Mouse (Mus musculus) natural killer cell, adult 2 months (primary cell): ENCODE measurements around the gene Agpat4.

ENCODE experiments used
- DNase-seq, 2 experiments: peaks; one replicate each; pipeline ENCODE4 v3.0.0; 2022; ENCODE audit warnings: low spot score in 2 of 2

Agpat4 gene

DNA sequence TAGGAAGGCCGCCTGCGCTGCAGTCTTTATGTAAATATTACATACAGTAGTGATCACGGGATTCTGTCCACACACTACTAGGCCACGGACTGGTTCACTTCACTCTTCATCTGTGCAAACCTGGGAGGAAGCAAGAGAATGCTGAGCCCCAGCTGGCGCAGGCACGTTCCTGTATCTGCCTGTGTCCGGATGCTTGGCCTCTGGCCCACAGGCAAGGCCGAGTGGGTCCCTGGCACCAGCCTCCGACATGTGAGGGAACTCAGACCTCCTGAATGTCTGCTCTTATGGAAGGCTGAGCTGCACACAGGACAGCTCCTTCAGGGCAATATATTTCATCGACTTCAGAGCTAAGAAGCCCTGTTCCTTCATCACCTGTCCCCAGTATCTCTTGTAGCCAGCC, 109.5 kb downstream of the Agpat4 start:
- DNase-seq = no peak

- no peak for DNase-seq
These were observed 110.0 kb downstream of the Agpat4 start for GRCm38 (mm10) chr17:12228471-12228870.

- DNase-seq = no peak
These were observed 111.3 kb downstream of the Agpat4 start for GRCm38 (mm10) chr17:12229756-12230155.

DNA sequence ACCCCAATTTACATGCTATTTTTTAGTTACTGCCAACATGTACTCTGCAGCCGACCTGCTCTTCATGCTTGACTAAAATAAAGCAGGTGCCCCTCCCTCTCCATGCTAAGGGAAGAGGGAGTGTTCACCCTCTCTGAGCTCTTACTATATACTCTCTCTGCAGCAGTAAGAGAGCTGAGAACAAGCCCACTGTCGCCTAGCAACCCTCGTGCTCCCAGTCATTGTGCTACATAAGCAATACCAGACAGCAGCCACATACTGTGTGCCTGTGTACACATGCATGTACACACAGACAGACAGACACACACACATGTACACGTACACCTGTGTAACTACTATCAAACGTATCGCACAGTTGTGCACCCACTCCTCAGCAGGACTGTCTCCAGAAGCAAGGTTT, 111.7 kb downstream of the Agpat4 start:
- DNase-seq = no peak

DNA sequence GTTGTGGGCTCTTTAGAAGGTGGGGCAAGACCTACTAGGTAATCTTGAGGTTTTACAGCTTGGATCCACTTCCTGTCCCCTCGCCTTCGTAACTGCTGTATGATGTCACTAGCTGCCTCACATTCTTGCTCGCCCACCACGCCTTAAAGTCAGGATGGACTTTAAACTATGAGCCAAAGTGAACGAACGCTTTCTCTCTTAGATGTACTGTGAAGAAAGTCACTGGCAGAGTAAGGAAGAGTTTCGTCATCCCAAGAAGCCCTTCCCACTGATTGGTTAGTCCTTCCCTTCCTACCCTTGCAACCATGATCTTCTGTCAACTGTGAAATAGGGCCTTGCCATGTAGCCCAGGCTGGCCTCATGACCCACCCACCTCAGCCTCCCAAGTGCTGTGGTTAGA, 112.6 kb downstream of the Agpat4 start:
- no peak for DNase-seq

DNA sequence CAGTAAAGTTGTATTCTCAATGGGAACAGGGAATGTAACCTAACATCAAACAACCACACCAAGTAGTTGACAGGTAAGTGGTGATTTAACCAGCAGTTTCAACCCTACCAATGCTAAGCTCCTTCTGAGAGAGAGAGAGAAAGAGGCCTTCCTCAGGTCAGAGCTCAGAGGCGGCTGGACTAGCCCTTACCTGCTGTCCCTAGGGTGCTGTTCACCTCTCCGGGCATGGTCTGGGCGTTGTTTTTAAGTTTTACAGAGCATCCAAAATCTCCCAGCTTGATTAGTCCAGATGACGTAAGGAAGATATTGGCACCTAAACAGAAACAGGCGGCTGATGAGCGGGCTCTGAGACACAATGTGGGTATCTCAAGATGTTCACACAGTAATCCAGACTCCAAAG, 114.2 kb downstream of the Agpat4 start:
- no peak for DNase-seq

DNA sequence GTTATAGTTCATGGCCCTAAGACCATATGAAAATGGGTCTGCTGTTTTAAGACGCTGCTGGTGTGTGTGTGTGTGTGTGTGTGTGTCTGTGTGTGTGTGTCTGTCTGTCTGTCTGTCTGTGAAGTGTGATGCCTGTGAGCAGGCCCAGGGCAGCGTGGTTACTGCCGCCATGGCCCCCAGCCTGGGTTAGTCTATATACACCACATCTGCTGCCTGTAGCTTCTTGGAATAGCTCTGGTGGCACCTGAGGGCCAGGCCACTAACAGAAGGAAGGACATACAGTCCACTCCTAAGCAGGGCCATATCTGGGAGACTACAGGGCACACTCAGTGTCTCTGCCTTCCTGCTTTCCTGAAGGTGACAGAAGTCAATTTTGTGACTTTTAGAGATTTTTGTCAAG, 122.2 kb downstream of the Agpat4 start:
- no peak for DNase-seq

GRCm38 (mm10) chr17:12249783-12250504, 131.4 kb downstream of the Agpat4 start:
- peak in 1 of 2 experiments; percentile 16 for DNase-seq

- no peak for DNase-seq
These were observed 132.1 kb downstream of the Agpat4 start for GRCm38 (mm10) chr17:12250581-12250980.

- no peak for DNase-seq
These were observed 137.6 kb downstream of the Agpat4 start for GRCm38 (mm10) chr17:12256142-12256541.

- DNase-seq = no peak
These were observed 140.0 kb downstream of the Agpat4 start for GRCm38 (mm10) chr17:12258517-12258916.

DNA sequence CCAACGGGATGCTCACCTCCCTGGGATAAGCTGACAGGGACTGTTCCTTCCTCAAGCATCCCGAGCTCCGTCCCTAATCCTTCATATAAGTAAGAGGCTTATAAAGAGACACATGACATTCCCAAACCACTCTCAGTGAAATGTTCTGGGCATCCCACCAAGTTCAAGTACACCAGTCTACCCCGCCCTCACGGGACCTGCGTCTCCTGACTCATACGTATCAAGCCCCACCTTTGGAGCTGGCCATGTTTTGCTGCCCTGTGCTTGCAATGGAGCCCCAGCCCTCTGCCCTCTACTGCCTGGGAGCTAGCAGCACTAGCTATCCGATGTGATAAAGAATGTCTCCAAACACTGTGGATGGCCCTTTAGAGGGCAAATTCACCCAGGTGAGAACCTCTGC, 141.5 kb downstream of the Agpat4 start:
- no peak for DNase-seq

DNA sequence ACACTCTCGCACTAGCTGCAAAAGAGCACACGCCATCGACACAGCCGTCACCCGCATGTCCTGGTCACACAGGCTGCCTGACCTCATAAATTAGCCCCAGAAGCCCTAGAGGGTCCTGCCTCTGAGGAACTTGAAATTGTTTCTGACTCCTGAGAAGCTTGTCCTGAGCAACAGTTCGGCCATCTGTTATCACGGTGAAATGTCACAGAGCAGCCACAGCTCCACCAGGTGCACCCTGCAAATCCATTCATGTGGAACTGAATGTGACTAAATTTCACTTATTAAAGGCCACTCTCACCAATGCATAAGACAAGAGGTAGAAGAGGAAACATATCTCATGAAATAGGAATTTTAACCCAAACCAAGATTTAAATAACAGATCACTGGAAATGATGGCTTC, 142.9 kb downstream of the Agpat4 start:
- DNase-seq = no peak

GRCm38 (mm10) chr17:12261887-12262286, 143.4 kb downstream of the Agpat4 start:
- no peak for DNase-seq

DNA sequence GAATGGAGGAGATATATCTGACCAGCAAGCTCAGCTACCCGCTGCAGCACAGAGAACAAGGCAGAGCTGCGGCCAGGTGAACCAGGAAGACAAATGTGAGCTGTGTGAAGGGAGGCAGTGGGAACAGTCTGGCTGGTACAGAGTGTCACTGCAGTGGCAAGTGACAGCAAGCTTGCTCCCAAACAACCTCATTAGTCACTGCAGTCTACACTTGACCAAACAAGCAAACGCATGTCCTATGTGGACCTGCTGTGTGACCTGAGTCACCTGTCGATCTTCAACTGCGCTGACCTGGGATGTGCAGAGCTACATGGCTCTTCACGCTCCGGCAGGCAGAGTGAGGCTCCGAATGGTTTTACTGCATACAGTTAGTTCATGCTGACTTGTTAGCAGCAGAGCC, 144.3 kb downstream of the Agpat4 start:
- no peak for DNase-seq

DNA sequence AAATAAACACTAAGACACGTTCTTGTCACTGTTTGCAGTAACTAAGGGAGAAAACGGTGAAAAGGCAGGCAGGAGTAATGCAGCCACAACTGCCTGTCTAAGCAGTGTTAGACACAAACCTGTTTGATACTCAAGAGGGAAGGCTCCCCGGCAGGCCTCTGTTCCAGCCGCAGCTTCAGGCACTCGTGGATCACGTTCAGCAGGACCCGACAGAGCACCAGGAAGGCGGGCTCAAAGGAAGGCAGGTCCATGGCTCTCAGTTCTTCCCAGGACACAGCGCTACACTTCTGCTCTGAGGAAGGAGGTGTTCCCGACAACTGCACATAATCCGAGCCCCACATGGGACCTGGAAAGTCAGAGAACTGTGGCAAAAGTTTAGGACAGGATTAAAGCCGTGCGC, 145.3 kb downstream of the Agpat4 start:
- no peak for DNase-seq

DNA sequence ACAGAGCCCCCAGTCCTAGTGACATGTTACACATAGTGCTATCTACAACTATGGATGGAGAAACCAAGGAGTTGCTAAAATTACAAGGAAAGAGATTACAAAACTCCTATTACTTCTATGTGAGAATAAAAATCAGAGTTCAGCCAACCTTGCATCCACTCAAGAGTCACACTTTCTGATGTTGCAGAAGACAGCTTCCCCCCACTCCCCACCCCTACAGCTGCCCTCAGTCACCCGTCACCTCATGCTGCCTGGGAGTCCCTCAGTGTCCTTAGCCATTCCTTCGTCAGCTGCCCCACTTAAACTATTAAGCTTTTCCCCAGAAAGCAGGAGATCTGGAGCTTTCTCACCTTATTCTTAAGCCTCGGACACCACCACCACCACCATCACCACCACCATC, 145.8 kb downstream of the Agpat4 start:
- DNase-seq = no peak

GRCm38 (mm10) chr17:12265969-12266925, 147.7 kb downstream of the Agpat4 start:
- DNase-seq = no peak

- no peak for DNase-seq
These were observed 149.6 kb downstream of the Agpat4 start for GRCm38 (mm10) chr17:12268091-12268490.

GRCm38 (mm10) chr17:12268538-12268937, 150.0 kb downstream of the Agpat4 start:
- no peak for DNase-seq
